Mouse (Mus musculus): ENCODE results near the gene Rnf224. TPM values are rescaled to one million over a fixed set of nuclear protein-coding genes. Genes with fewer than 3 reads are reported as not detected.
"Not testable (repeated sequence)": the region's sequence is repeated elsewhere in the genome, so short reads cannot be mapped to it uniquely, and the experiment has no call there.

Gene Rnf224
- total RNA-seq, 4 experiments from 2014 or later: not detected

DNA sequence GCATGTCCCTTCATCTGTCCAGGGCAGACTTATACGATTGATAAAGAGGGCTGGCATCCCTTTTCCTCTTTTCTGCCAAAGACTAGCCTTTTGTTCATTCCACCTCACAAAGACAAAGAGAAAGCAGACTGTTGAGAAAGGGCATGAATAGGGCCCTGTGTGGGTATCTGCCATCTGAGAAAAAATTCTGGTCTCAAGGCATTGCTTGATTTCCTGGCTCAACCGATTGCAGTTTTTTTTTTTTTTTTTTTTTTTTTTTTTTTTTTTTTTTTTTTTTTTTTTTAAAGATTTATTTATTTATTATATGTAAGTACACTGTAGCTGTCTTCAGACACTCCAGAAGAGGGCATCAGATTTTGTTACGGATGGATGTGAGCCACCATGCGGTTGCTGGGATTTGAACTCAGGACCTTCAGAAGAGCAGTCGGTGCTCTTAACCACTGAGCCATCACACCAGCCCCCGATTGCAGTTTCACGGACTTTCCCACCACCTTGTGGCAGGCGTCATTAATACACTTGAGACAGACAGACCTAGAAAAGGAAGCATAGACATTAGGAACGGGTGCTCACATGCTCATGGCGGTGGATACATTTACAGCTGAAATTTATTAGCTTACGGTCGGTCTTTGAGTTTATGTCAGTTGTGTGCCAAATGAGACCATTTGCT lies 20.0 kb upstream of the Rnf224 start:
- DNase-seq (ENCODE audit: low spot score): not testable (repeated sequence)

DNA sequence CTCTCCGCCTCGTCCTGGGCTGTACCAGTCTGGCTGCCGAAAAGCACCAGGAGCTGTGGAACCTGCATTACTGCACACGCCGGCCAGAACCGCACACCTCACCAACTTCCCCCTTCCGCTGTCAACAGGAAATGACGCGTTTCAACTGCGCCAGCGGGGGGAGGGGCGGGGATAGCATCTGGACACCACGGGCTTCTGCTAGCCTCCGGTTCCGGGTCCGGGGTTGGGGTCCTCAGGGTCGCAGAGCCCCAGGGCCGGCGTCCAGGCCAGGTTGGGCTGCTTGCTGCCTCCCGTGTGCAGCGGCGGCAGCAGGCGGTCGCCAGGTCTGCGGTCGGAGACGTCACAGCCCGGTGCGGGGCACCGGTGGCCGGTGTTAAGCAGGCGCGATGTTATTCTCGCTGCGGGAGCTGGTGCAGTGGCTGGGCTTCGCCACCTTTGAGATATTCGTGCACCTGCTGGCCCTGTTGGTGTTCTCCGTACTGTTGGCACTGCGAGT lies 18.7 kb upstream of the Rnf224 start, which contains the start of gene Tmem203:
Gene Tmem203, plus strand, starts transcription at position 156 of the 496 bp plus-strand sequence.
- peak; percentile 89 for DNase-seq (ENCODE audit: low spot score)

DNA sequence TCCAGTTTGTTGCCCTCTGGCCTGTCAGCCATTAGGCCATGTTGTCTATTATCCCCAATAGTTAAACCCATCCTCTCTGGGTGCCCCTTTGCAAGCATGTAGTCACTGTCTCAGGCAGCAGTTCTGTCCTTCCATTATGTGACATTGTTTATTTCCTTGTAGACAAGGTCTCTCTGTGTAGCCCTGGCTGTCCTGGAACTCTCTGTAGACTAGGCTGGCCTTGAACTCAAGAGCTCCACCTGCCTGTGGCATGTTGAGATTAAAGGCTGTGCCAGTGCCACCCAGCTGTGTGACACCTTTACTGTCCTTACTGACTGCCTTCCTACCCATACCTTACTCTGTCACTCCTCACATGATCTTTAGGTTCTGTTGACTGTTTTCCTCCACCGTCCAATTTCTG lies 15.7 kb upstream of the Rnf224 start:
- DNase-seq (ENCODE audit: low spot score): no peak

DNA sequence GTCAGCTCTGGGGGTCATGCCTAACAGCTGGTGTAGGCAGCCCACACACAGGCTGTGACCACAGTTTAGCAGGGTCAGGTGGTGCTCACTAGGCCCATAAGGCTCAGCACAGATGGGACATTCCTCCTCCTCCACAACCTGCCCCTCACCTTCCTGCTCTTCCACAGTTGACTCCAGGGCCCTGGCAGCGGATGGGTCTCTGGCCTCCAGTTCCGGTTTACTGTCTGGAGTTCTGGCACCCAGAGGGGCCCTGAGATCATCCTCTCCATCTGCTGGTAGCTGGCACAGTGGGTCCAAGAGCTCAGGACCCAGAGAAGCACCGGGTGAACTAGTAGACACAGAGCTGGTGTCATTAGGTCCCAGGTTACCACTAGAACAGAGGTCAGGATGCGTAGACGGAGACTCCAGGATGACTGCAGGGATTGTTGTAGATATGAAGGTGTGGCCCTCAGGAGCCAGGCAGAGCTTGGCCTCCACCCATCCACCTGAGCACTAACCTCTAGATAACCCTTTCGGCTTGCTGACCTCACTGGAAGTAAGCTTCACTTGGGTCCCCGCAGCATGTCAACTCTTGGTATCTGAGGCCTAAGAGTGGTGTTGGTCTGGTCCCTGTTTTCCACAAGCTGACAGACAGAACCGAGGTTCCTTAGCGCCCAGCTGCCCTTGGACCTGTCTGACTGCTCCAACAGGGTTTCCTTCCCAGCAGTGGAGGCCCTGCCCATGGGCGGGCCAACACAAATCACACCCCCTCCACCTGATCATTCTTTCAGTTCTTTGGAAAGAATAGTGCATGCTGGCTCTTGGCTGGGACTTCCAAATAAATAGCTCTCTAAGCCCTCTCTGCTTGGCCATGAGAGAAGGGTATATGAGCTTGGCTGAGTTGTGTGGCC lies 9.8 kb upstream of the Rnf224 start, which contains the start of gene AL732309.1:
Gene AL732309.1, minus strand, starts transcription at position 681 of the 890 bp plus-strand sequence.
- no peak for DNase-seq (ENCODE audit: low spot score)

DNA sequence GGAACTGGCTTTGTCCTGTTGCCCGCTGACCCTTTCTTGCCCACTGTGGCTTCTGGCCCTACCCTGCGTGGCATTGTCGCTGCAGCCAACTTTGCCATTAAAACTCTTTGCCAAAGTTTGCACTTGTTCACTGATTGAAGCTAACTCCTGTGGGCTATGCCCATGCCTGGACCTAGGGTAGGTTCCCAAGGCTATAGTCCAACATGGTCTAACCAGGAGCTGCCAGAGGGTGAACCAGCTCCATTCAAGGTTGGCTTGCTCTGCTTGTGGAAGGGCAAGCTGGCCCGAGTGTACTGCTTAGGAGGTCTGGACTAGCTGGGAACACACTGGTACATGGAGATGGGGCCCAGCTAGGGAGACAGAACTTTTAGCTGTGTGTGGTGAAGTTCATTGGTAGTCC lies 7.6 kb upstream of the Rnf224 start:
- no peak for DNase-seq (ENCODE audit: low spot score)

DNA sequence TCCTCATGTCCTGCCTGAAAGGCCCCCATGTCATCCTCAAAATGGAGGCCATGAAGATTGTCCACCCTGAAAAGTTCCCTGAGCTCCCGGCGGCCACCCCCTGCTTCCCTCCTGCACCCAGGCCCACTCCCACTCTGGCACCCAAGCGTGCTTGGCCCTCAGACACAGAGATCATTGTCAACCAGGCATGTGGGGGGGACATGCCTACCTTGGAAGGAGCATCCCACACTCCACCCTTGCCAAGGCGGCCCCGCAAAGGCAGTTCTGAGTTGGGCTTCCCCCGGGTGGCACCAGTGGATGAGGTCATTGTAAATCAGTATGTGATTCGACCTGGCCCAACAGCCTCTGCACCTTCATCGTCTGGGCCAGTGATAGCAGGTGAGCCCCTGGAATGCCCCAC lies 6.8 kb upstream of the Rnf224 start:
- no peak for DNase-seq (ENCODE audit: low spot score)

DNA sequence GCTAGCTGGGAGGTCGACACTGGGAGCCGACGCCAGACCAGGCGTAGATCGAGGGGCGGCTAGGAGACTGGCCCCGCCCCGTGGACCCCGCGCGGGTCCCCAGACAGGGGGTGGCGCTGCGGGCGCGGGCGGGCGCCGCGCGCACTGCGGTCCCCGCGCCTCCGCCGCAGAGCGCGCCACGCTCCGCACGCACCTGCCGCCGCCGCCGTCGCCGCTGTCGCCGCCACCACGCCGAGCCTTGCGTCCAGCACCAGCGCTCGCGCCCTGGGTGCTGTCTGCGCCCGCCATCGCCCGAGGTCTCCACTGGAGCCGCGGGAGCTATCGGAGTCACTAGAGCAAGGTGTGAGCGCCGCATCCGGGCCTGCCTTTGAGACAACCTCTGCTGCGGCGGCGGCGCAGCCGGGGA lies 5.5 kb upstream of the Rnf224 start, which contains the start of the genes Rnf208 and Cysrt1:
Gene Rnf208, plus strand, starts transcription at position 155 of the 406 bp plus-strand sequence.
Gene Cysrt1, minus strand, starts transcription at position 352 of the 406 bp plus-strand sequence.
- no peak for DNase-seq (ENCODE audit: low spot score)

DNA sequence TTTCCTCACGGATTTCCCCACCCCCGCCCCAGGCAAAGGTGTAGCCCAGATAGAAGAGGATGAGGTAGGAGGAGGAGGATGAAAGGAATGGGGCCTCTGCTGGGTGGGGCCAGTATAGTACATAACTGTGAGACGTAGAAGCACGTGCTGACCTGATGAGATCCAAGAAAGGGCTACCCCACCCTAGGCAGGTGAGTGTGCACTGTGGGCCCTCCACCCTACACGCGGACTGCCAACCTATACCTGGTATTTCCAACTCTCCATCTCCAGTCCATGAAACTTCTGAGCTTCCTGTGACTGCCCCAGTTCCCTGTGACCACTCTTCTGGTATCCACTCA lies 4.8 kb upstream of the Rnf224 start:
- DNase-seq (ENCODE audit: low spot score): no peak

DNA sequence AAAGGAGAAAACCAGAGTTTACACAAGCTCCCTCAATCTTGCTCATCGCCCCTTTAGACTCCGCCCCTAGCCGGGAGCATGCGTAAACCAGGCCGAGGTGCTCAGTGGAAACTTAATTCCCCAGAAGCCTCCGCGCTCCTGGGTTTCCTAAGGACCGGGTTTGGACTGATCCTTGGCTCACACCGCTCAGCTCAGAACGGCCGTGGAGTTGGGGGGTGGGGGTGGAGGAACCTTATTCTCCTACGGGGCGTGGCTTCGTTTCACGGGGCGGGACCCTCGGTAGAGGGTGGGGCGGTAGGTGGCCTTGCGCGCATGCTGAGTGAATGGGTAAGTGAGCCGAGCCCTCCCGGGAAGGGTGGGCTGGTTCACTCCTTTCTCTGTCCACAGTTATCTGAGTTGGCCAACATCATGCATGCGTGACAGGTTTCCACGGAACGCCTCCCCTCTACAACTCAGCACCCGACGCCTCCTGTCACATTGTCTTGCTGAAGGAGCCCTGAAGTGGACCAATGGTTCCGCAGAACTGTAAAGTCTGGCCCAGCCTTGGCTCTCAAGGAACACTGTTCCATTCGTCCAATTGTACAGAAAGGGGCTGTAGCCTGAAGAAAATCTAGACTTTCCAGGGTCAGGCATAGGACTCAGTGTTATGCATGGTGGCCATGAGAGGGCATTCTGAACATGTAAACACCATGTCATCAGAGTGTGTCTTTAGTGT lies 4.3 kb upstream of the Rnf224 start:
- DNase-seq (ENCODE audit: low spot score): peak; percentile 65

DNA sequence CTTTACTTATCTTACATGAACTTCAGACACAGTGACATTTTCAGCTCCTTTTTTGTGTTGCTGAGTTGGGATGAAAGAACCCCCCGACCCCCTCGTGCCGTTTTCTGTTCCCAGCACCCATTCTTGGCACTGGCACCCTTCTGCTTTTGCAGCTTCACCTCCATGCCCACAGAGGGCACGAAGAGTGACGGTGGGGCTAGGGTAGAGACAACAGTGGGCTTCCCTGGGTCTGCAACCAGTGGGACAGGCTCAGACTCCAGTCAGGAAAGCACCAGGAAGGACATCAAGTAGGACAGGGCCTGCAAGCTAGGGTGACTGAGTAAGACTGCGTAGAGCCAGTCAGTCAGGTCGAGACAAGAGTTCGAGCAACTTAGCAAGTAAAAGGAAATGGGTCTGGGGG lies 3.7 kb upstream of the Rnf224 start:
- DNase-seq (ENCODE audit: low spot score): no peak

DNA sequence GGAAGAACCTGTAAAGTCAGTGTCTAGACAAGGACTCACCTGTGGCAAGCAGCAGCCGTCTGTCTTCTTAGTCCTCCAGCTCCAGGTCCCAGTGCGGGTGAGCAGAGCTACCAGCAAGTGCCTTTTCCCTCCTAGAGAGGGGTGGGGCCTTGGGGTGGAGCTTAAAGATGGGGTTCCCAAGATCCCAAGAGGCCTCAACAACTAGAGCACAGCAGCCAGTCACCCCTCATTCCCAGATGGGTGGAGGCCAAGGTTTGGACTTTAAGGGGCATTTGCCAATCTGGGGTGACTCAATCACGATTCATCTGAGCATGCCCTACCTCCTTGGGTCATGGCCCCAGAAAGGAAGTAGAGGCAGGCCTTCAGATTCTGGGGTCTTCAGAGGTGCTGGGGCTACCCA lies 3.2 kb upstream of the Rnf224 start:
- DNase-seq (ENCODE audit: low spot score): no peak

DNA sequence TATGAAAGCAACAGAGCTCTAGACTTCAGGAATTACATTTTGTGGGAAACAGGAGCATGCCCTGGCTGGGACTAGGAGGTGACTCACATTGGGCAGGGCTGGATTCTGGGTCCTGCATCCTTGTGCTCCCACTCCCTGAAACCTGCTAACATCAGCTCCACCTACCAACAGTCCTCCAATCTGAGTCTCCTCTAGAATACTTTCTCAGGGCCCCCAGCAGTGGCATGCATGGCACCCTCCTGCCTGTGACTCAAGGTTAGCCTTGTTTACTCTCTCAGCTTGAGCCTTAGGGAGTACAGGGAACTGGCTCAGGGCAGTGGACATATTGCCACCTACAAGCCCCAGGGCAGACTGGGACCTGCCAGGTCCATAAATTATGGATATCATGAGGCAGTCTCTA lies 1.5 kb upstream of the Rnf224 start:
- DNase-seq (ENCODE audit: low spot score): no peak

DNA sequence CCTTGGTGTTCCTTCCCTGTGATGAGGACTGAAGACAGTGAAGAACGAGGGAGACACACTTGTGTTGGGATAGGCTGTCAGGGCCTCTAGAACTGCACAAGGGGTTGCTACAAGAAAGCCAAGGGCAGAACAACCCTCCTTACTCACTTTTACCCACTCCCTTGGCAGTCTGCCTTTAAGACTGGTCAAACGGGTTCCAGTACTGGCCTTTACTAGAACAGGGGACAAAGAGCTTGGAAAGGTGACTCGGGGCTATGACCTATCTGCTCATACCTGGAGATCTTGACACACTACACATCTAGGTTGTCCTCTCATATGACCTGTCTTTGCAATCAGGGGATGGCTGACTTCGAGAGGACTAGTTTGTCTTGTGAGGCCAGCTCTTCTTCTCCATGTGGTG lies 935 bp upstream of the Rnf224 start:
- DNase-seq (ENCODE audit: low spot score): no peak

DNA sequence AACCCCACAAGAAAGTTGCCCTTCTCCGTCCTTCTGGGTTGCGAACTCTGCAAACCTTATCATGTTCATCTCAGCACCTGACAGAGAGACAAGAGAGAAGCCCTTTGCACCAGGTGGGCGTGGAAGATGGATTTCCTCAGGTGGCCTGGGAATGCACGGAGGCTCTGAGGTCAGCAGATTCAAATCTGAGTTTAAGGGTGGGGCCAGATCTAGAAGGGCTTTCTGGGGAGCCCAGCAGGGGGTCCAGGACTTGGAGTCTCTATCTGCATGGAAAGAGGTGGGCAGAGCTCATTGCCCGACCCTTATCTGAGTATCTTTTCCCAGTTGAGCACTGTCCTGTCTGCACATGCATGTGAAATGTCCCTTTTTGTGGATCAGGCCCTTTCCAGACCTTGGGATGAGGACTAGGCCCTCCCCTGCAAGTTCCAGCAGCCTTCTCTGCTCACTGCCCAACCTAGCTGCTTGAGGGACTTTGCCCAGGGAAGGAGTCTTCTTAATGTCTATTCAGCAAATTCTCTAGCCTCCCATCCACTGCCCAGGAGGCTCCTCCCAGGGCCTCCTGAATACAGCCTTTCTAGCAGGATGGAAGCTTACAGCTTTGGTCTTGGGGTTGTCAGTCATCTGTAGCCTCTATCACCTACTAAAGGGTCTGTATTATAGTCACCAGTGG lies 1.9 kb downstream of the Rnf224 start:
- DNase-seq (ENCODE audit: low spot score): no peak

DNA sequence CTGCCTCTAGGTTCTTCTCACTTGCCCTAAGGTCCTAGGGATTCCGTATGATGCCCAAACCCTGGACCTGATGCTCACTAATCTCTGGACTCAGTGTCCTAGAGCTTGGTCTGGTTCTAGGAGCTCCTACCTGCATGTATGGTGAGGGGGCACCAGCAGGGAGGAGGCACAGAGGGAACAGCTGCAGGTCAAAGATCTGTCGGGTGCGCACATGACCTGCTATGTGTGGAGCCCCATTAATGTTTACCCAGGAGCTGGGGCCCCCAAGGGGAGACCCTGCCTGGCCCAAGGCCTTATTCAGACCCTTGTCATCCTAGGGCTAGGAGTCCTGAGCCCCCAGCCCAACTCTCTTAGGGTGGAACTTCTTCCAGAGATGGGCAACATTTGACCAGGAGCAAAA lies 2.5 kb downstream of the Rnf224 start, which contains the start of gene Slc34a3:
Gene Slc34a3, minus strand, starts transcription at position 315 of the 400 bp plus-strand sequence.
- no peak for DNase-seq (ENCODE audit: low spot score)

DNA sequence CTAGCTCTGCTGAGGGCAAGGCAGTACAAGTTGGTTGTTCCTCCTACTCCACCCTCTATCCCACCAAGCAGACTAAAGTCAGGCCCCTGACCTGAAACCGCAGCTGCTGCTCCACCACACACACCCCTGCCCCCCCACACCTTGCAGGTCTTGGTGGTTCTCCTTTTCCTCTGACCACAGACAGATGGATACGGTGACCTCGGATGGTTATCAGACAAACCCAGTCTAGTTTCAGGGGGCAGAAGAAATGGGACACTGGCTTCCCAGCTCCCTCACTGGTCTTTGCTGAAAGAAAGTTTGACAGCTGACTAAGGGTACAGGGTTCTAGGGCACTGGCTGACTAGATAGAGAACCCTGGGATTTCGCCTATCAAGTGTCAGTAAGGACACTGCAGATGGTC lies 3.2 kb downstream of the Rnf224 start:
- DNase-seq (ENCODE audit: low spot score): no peak

DNA sequence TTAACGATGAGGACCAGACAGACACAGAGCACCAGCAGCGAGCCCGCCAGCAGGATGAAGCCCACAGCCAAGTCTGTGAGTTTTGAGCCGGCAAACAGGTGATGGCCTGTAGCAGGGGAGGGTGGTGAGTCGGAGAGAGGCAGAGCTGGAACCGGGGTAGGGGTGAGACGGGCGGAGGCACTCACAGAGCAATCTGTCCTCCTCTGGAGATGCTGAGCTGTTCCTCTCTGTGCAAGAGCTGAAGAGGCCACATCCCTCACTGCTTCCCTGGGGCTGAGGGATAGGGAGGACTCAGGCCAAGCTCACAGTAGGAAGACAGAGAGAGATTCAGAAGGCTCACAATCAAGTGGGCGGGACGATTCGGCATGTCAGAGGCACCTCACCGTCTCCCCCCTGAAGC lies 5.5 kb downstream of the Rnf224 start:
- no peak for DNase-seq (ENCODE audit: low spot score)

DNA sequence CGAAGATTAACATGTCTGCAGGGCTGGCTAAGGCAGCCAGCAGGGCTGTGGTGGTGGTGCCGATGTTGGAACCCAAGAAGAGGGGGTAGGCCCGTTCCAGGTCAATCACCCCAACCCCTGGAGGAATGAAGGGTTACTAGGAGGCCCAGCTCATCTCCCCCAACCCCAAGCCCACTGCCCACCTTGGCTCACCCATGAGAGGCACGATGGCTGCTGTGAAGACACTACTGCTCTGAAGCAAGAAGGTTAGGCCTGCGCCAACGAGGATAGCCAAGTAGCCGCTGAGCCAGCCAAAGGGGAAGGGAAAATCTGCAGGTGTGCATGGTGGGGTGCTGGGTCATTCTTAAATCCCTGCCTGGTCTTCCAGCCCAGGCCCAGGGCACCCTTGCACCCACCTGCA lies 6.0 kb downstream of the Rnf224 start:
- no peak for DNase-seq (ENCODE audit: low spot score)

DNA sequence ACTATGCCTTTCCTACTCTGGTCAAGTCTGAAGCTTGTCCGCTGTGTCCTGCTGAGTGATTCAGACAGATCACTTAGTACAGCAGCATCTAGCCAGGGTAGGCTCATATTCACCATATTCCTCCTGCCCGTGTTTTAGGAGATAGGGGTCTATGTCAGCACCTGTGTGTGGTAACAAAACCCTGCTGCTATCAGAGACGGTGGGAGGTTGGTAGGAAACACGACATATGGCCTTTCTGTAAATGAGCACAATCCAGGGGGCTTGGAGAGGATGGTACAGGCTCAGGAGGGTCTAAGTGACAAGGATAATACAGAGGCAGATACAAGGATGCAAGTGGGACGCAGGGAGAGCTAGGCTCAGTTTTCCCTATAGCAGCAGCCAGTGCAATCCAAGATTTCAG lies 7.0 kb downstream of the Rnf224 start:
- no peak for DNase-seq (ENCODE audit: low spot score)

DNA sequence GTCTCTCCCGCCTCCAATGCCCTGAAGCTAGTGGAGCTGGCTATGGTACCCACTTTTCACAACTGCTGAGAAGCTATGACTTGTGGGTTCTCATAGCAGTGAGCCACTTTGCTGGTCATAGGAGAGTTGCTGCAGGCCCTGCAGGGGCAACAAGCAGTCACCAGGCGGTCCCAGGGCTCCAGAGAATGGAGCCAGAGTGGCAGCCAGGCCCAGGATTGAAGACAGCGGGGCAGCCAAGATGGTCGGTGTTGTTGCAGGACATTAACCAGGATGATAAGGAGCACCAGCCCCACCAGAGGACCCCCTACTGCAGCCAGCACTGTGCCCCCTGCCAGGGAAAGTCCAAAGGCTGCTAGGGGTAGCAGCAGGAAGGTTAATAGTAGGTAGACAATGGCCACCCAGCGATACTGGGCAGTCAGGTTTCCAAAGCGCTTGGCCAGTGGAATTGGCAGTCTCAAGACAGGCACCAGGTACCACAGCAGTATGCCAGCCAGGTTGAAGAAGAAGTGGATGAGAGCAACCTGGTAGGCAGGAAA lies 7.5 kb downstream of the Rnf224 start:
- DNase-seq (ENCODE audit: low spot score): no peak

DNA sequence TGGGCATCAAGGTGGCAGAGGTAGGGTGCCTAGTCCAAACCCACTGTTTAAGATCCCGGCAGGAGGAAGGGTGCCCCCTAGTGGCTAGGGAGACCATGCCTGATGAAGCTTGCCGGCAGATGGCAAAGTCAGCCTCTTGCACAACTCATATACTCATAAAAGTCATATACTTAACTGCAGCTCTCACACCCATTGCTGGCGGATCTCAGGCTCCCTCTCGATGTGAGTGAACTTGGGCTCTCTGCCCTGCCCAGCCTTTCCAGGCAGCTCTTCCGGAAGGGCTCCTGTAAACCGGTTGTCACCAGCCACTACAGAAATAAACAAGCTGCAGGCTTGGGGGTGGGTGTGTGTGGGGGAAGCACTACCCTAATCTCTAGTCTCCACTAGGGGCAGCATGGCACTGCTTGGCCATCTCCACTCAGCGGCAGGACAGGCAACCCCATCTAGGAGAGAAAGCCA lies 8.1 kb downstream of the Rnf224 start:
- peak; percentile 89 for DNase-seq (ENCODE audit: low spot score)

All from heart, adult 8-10 months (tissue).